Mouse (Mus musculus) brain, embryonic 14.5 days (tissue): Measurements from ENCODE around the gene Pik3ap1. TPM values are rescaled to one million over a fixed set of nuclear protein-coding genes. Genes with fewer than 3 reads are reported as not detected.

Experiments
- DNase-seq: peaks from one replicate; pipeline ENCODE4 v3.0.0-alpha.2; 2011; ENCODE audit warnings: low read depth
- CTCF ChIP-seq: fragments of 200-500 bp; IDR thresholded peaks from 2 replicates; pipeline ENCODE4 v1.5.1; 2012; ENCODE audit warnings: inconsistent platforms, mild to moderate bottlenecking, moderate library complexity, borderline replicate concordance; ENCODE audit not compliant: insufficient read depth, insufficient read length; ENCODE audit errors: extremely low read depth
- POLR2A ChIP-seq: fragments of 200-500 bp; IDR thresholded peaks from 2 replicates; pipeline ENCODE4 v1.6.1; 2012; ENCODE audit warnings: mild to moderate bottlenecking, inconsistent platforms, borderline replicate concordance; ENCODE audit not compliant: poor library complexity, insufficient read depth, insufficient read length, severe bottlenecking; ENCODE audit errors: extremely low read depth
- polyA plus RNA-seq: library from polyadenylated mRNA; depleted of rRNA; stranded (reverse); fragments of >200 nt; gene quantifications from 2 replicates; pipeline ENCODE4 v1.2.3, GENCODE M21; 2012

The Pik3ap1 gene
- polyA plus RNA-seq, 1 experiment = 1.6 TPM

- TF ChIP-seq CTCF = peak; percentile 60; the same call in 1 of the 2 replicates
- TF ChIP-seq POLR2A = no peak
- DNase-seq = no peak
These were observed 93.8 kb downstream of the Pik3ap1 start for GRCm38 (mm10) chr19:41290952-41291619.

DNA sequence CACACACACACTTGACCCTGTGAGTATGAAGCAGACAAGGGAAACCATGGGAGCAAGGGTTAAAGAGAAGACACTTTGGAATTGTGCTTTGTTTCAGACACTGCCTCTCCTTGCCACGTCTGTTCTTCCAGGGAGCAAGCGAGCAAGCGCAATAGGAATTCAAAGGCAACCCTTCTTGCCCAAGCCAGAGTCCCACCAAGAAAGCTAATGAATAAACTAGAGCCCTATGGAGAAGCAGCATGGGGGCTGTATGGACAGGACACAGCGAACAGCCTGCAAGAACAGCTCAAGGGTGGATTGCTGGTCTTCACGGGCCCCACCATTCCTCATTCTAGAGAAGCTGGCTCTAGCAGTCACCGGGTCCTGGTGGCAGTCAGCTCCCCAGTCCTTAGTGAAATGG is 96.3 kb downstream of the Pik3ap1 start:
- TF ChIP-seq POLR2A (no peak), CTCF (no peak)

DNA sequence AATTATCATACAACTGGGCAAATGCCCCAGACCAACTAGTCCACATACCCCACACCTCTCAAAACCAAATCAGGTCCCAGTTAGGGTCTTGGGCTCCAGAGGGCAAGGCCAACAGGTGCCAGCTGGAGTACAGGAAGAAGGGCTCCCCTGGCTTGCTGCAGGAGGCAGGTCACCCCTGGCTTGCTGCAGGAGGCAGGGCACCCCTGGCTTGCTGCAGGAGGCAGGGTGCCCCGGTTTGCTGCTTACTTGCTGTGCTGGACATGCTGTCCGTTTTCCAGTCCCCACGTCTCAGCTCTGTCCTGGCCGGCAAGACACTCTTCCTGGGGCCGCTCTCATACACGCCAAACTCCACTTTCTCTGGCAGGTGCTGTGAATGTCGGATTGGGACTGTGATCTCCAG is 97.7 kb downstream of the Pik3ap1 start:
- no peak for TF ChIP-seq POLR2A
- no peak for TF ChIP-seq CTCF
- no peak for DNase-seq

More for the DNA sequence above, 96.3 kb downstream of the Pik3ap1 start:
- DNase-seq = no peak

GRCm38 (mm10) chr19:41284515-41284914 is 100.4 kb downstream of the Pik3ap1 start:
- TF ChIP-seq POLR2A (no peak), CTCF (no peak)
- DNase-seq = no peak

GRCm38 (mm10) chr19:41282718-41283117 is 102.2 kb downstream of the Pik3ap1 start:
- no peak for TF ChIP-seq CTCF
- no peak for TF ChIP-seq POLR2A

DNA sequence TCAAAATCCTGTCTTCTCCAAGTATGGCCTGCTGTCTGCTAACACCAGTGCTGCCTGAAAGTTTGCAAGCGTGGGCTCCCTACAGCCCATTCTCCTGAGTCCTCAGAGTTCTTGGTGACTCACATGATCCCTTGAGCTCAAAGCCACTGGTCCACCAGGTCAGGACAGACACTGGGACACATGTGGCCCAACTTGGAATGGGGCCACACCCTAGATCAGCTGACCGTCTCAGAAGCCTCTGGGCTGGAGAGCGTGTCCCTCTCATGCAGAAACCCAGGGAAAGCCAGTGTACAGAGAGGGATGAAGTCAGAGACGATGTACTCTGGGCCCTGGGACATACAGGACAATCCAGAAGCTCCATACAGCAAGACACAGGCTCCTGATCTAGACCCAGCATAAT is 102.7 kb downstream of the Pik3ap1 start:
- TF ChIP-seq POLR2A (no peak), CTCF (no peak)
- no peak for DNase-seq

More at GRCm38 (mm10) chr19:41282718-41283117, 102.2 kb downstream of the Pik3ap1 start:
- no peak for DNase-seq

- no peak for DNase-seq
- TF ChIP-seq CTCF = peak; percentile 3; the same call in 1 of the 2 replicates
- TF ChIP-seq POLR2A = no peak
These were observed 105.1 kb downstream of the Pik3ap1 start for GRCm38 (mm10) chr19:41279724-41280244.

- TF ChIP-seq POLR2A (no peak), CTCF (no peak)
- DNase-seq = no peak
These were observed 106.3 kb downstream of the Pik3ap1 start for GRCm38 (mm10) chr19:41278606-41279005.

DNA sequence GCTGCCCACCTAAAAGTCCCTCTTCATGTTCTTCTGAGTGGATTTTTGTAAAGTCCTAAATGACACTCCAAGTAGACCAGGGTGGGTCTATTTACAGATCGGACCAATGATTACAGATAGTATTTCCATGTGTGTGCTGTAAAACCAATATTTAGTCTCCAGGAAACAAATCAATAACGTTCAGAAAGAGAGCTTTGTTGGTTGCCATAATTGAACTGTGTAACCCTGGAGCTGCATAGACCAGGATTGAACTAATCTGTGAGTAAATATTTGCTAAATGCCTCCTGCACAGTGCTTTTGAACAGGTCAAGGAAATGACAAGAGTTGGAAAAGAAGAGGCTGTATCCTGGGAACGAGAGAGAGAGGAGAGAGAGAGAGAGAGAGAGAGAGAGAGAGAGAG is 109.3 kb downstream of the Pik3ap1 start:
- DNase-seq = no peak
- no peak for TF ChIP-seq CTCF
- no peak for TF ChIP-seq POLR2A

GRCm38 (mm10) chr19:41270906-41271305 is 114.0 kb downstream of the Pik3ap1 start:
- TF ChIP-seq POLR2A = no peak
- TF ChIP-seq CTCF = no peak
- DNase-seq = no peak

DNA sequence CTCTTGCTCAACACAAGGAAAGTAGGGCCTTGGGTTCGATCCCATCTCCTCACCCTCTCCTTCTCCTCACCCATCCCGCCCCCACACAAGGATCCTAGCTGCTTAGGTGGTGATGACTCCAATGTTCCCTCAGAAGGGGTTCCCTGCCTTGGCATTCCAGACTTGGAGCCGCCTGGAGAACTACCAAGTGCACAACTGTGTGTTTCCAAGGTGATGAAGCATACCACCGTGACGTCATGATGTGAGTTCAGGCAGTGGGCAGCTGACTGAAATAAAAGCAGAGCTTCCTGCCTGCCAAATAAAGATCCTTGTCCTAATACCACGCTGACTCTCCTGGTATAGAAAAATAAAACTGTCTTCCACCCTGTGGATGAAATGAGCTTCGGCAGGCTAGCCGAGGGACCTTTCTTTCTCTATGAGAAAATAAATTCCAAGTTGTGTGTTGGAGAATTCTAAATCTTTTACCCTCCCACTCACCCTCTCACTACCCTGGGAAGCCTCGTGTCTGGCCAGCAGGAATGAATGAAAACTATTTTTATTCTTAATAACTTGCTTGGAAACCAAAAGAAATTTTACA is 114.7 kb downstream of the Pik3ap1 start:
- DNase-seq = peak; percentile 64
- TF ChIP-seq POLR2A = no peak
- no peak for TF ChIP-seq CTCF

- no peak for DNase-seq
- no peak for TF ChIP-seq CTCF
- no peak for TF ChIP-seq POLR2A
These were observed 118.5 kb downstream of the Pik3ap1 start for GRCm38 (mm10) chr19:41266251-41266901.

DNA sequence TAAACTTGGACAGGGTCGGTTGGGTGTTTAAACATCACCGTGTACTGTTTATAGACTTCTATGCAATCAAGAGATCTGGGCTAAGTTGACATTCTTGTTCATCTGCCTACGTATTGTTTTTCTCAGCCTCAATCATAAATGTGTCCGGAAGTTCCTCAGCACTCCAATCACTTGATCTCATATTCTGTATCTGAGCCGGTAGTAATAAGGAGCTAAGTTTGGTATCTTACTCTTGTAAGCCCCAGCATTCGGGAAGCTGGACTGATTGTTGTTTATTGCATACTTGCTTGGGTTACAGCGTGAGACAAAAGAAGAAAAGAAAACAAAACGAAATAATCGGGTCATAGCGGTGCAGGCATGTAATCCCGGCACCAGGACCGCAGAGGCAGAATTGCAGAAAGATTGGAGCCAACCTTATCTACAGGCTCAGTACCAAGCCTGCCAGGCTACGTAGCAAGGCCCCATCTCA is 120.5 kb downstream of the Pik3ap1 start:
- TF ChIP-seq POLR2A (no peak), CTCF (no peak)
- DNase-seq = no peak
